Mouse (Mus musculus) embryonic fibroblast, embryonic 13.5 days (primary cell): ENCODE data around the gene Ntrk3.

ENCODE experiments used
- CTCF ChIP-seq: IDR thresholded peaks from 2 replicates; pipeline ENCODE4 v1.5.1; 2011; ENCODE audit warnings: mild to moderate bottlenecking, control low read depth, low read length, moderate library complexity, borderline replicate concordance; ENCODE audit not compliant: insufficient read depth
- POLR2A ChIP-seq: IDR thresholded peaks from 2 replicates; pipeline ENCODE4 v1.6.1; 2011; ENCODE audit warnings: low read depth, mild to moderate bottlenecking, control low read depth, low read length, moderate library complexity

DNA sequence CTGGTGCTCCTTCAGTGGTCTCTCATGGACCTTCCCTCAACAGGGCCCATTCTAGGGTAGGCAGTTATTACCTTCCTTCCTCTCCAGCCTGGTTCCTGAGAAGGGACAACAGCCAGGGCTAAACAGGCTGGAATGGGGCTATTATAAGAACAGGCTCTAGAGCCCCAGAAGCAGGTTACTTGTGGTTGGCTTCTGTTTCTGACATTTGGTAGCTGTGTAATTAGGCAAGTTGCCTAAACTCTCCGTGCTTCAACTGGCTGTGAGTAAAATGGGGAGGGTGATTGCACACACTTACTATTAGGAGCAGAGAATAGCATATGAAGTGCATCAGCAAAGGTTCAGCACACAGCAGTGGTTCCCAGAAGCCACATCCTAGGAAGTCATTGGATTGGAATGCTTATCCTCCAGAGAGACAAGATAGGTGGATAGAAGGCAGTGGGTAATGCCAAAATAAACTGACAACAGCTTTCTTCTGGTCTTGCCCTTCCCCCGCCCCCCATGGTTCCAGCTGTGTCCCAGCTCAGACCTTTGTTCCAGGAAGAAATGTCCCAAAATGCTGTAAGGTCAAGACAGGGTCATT lies 230.7 kb downstream of the Ntrk3 start:
- TF ChIP-seq CTCF = no peak
- no peak for TF ChIP-seq POLR2A
